Mouse (Mus musculus) gonadal fat pad, adult 2 months (tissue): ENCODE measurements around the gene Csnk2a1. TPM values are rescaled to one million over a fixed set of nuclear protein-coding genes. Genes with fewer than 3 reads are reported as not detected.
A peak's percentile ranks its signal among the peaks of the same experiment; 100 is the strongest.
"Not testable (repeated sequence)": the region's sequence is repeated elsewhere in the genome, so short reads cannot be mapped to it uniquely, and the experiment has no call there.

Source experiments
- DNase-seq: peaks from one replicate; pipeline ENCODE4 v3.0.0-alpha.2; 2012; ENCODE audit warnings: low read depth
- polyA plus RNA-seq: library from polyadenylated mRNA; depleted of rRNA; stranded (reverse); fragments of >200 nt; gene quantifications from 2 replicates; pipeline ENCODE4 v1.2.3, GENCODE M21; 2012

Gene Csnk2a1
- polyA plus RNA-seq, 1 experiment, result 26.7 TPM

GRCm38 (mm10) chr2:152237926-152238325, 11.3 kb downstream of the Csnk2a1 start:
- DNase-seq, result no peak

GRCm38 (mm10) chr2:152240580-152240979, 13.9 kb downstream of the Csnk2a1 start:
- DNase-seq, result no peak

- no peak for DNase-seq
These were observed 20.6 kb downstream of the Csnk2a1 start for GRCm38 (mm10) chr2:152247213-152247612.

GRCm38 (mm10) chr2:152250511-152250910, 23.9 kb downstream of the Csnk2a1 start:
- no peak for DNase-seq

- DNase-seq, result peak; percentile 69
These were observed 33.1 kb downstream of the Csnk2a1 start for GRCm38 (mm10) chr2:152259739-152260138.

- no peak for DNase-seq
These were observed 47.0 kb downstream of the Csnk2a1 start for GRCm38 (mm10) chr2:152273639-152274038.

GRCm38 (mm10) chr2:152281407-152281806, 54.8 kb downstream of the Csnk2a1 start:
- DNase-seq, result no peak

- DNase-seq, result no peak
These were observed 60.9 kb downstream of the Csnk2a1 start for GRCm38 (mm10) chr2:152287560-152287959.

GRCm38 (mm10) chr2:152288046-152288445, 61.4 kb downstream of the Csnk2a1 start:
- DNase-seq, result no peak

- DNase-seq, result not testable (repeated sequence)
These were observed 63.0 kb downstream of the Csnk2a1 start for GRCm38 (mm10) chr2:152289623-152290022.

GRCm38 (mm10) chr2:152292475-152292874, 65.8 kb downstream of the Csnk2a1 start:
- no peak for DNase-seq

- DNase-seq, result no peak
These were observed 66.6 kb downstream of the Csnk2a1 start for GRCm38 (mm10) chr2:152293179-152293726.

- no peak for DNase-seq
These were observed 67.3 kb downstream of the Csnk2a1 start, which contains the start of gene Tbc1d20 for GRCm38 (mm10) chr2:152293727-152294475. Gene Tbc1d20, plus strand, starts transcription at chr2:152293828.

- no peak for DNase-seq
These were observed 67.9 kb downstream of the Csnk2a1 start for GRCm38 (mm10) chr2:152294541-152294940.

- no peak for DNase-seq
These were observed 76.2 kb downstream of the Csnk2a1 start for GRCm38 (mm10) chr2:152302862-152303261.

GRCm38 (mm10) chr2:152303781-152304180, 77.1 kb downstream of the Csnk2a1 start:
- DNase-seq, result no peak

GRCm38 (mm10) chr2:152305480-152305879, 78.8 kb downstream of the Csnk2a1 start:
- DNase-seq, result no peak

- DNase-seq, result no peak
These were observed 80.5 kb downstream of the Csnk2a1 start for GRCm38 (mm10) chr2:152307186-152307585.

GRCm38 (mm10) chr2:152312996-152313395, 86.4 kb downstream of the Csnk2a1 start:
- no peak for DNase-seq

GRCm38 (mm10) chr2:152313926-152314325, 87.3 kb downstream of the Csnk2a1 start:
- no peak for DNase-seq

GRCm38 (mm10) chr2:152317054-152317453, 90.4 kb downstream of the Csnk2a1 start:
- no peak for DNase-seq

GRCm38 (mm10) chr2:152321558-152321957, 94.9 kb downstream of the Csnk2a1 start:
- DNase-seq, result no peak

GRCm38 (mm10) chr2:152322198-152322597, 95.6 kb downstream of the Csnk2a1 start:
- DNase-seq, result no peak
